In genomic region chr6:53289659-53290058, GRCm38 (mm10) we compare ENCODE assay signal across 13 mouse cellular contexts. TPM values are rescaled to one million over a fixed set of nuclear protein-coding genes. Genes with fewer than 3 reads are reported as not detected.
DNase-seq lines count a peak whose midpoint lies in the region; ATAC-seq and TF ChIP-seq lines count a peak whose summit lies in the region.
"Had no signal": no experiment of that assay in that cellular context is flagged by ENCODE, and none has a peak within 500 bp of the region (broad histone marks: within the 10 kb centered on the region; RNA-seq: fewer than 3 reads in every experiment).

No protein-coding gene starts in this region.

- peak overlapping the region; percentile 91 for H3K4me2 ChIP-seq in heart, embryonic 11.5 days
- H3K4me2 ChIP-seq in embryonic facial prominence, embryonic 15.5 days (replicated peaks): peak overlapping the region; percentile 96
- H3K4me2 ChIP-seq in limb, embryonic 11.5 days (ENCODE audit: low read depth, severe bottlenecking): peak overlapping the region; percentile 96
- H3K4me2 ChIP-seq in intestine, embryonic 15.5 days (replicated peaks): no peak overlapping the region

- no peaks in the 10 kb centered on the region for H3K36me3 ChIP-seq in heart, embryonic 11.5 days (ENCODE audit: control insufficient read depth, insufficient read depth, low read length)
- H3K36me3 ChIP-seq in embryonic facial prominence, embryonic 15.5 days: no peaks in the 10 kb centered on the region
- H3K36me3 ChIP-seq in limb, embryonic 11.5 days (ENCODE audit: control insufficient read depth, insufficient read depth, low read length): no peaks in the 10 kb centered on the region
- H3K36me3 ChIP-seq in intestine, embryonic 15.5 days: no peaks in the 10 kb centered on the region

- no peak for TF ChIP-seq POLR2A in brain, embryonic 14.5 days (IDR thresholded peaks at IDR 0.05; ENCODE audit: borderline replicate concordance, extremely low read depth, insufficient read depth, insufficient read length, poor library complexity, severe bottlenecking)
- TF ChIP-seq POLR2A in lung, adult 2 months (IDR thresholded peaks at IDR 0.05; ENCODE audit: borderline replicate concordance, extremely low read depth, low read depth, low read length): no peak

- H3K27ac ChIP-seq in heart, embryonic 11.5 days (ENCODE audit: low read depth, low read length): no peak overlapping the region
- H3K27ac ChIP-seq in embryonic facial prominence, embryonic 15.5 days (replicated peaks): no peak overlapping the region
- no peak overlapping the region for H3K27ac ChIP-seq in limb, embryonic 11.5 days (replicated peaks; ENCODE audit: low read depth, low read length)
- no peak overlapping the region for H3K27ac ChIP-seq in intestine, embryonic 15.5 days
- H3K27ac ChIP-seq: left cerebral cortex, adult 2 months had no signal

- no peak for DNase-seq in heart, adult 8-10 months (ENCODE audit: low spot score)
- DNase-seq in brain, embryonic 14.5 days (ENCODE audit: low read depth): peak; percentile 69
- DNase-seq in limb, embryonic 11.5 days (ENCODE audit: low spot score): no peak
- no peak for DNase-seq in adrenal gland, postnatal 36 days
- no peak for DNase-seq in lung, adult 2 months
- DNase-seq: liver, postnatal 0 days had no signal

- ATAC-seq in heart, embryonic 11.5 days (replicated peaks; ENCODE audit: insufficient number of reproducible peaks, low FRiP score, low TSS enrichment): no peak
- no peak for ATAC-seq in embryonic facial prominence, embryonic 15.5 days (ENCODE audit: insufficient number of reproducible peaks, low FRiP score, low TSS enrichment, low read depth)
- ATAC-seq in limb, embryonic 11.5 days (ENCODE audit: insufficient number of reproducible peaks, low FRiP score, low TSS enrichment, low read depth): no peak
- no peak for ATAC-seq in intestine, embryonic 15.5 days
- ATAC-seq: activated CD4-positive, CD25-positive, alpha-beta regulatory T cell, adult 4 months; intestine, postnatal 0 days; liver, postnatal 0 days; midbrain, embryonic 16.5 days had no signal

- peaks cover 10% of the 10 kb centered on the region for H3K27me3 ChIP-seq in heart, embryonic 11.5 days (ENCODE audit: control insufficient read depth, insufficient read depth, low read length)
- H3K27me3 ChIP-seq in embryonic facial prominence, embryonic 15.5 days: peaks cover 48% of the 10 kb centered on the region
- H3K27me3 ChIP-seq in limb, embryonic 11.5 days (ENCODE audit: control insufficient read depth, insufficient read depth, low read length): peaks cover 18% of the 10 kb centered on the region
- H3K27me3 ChIP-seq in intestine, embryonic 15.5 days (replicated peaks): peaks cover 42% of the 10 kb centered on the region

- no peaks in the 10 kb centered on the region for H3K9me3 ChIP-seq in heart, embryonic 11.5 days (replicated peaks; ENCODE audit: control insufficient read depth, low read length)
- H3K9me3 ChIP-seq in embryonic facial prominence, embryonic 15.5 days (replicated peaks): no peaks in the 10 kb centered on the region
- H3K9me3 ChIP-seq in limb, embryonic 11.5 days (ENCODE audit: control insufficient read depth, low read length): no peaks in the 10 kb centered on the region
- no peaks in the 10 kb centered on the region for H3K9me3 ChIP-seq in intestine, embryonic 15.5 days

- peak overlapping the region; percentile 90 for H3K9ac ChIP-seq in heart, embryonic 11.5 days (ENCODE audit: low read depth, low read length)
- no peak overlapping the region for H3K9ac ChIP-seq in embryonic facial prominence, embryonic 15.5 days
- no peak overlapping the region for H3K9ac ChIP-seq in limb, embryonic 11.5 days (ENCODE audit: low read length)
- H3K9ac ChIP-seq in intestine, embryonic 15.5 days: no peak overlapping the region
- H3K9ac ChIP-seq: liver, postnatal 0 days had no signal

- H3K4me3 ChIP-seq in heart, embryonic 11.5 days (ENCODE audit: low read depth, low read length): peak overlapping the region; percentile 75
- peak overlapping the region; percentile 61; the same call in 1 of the 2 replicates for H3K4me3 ChIP-seq in embryonic facial prominence, embryonic 15.5 days (replicated peaks)
- peak overlapping the region; percentile 70; the same call in 1 of the 2 replicates for H3K4me3 ChIP-seq in limb, embryonic 11.5 days (ENCODE audit: low read depth, low read length)
- no peak overlapping the region for H3K4me3 ChIP-seq in intestine, embryonic 15.5 days (replicated peaks)
- no peak overlapping the region for H3K4me3 ChIP-seq in lung, adult 2 months (replicated peaks; ENCODE audit: extremely low read depth, low read depth, low read length)
- H3K4me3 ChIP-seq: left cerebral cortex, adult 2 months had no signal

- WGBS in heart, embryonic 11.5 days (ENCODE audit: insufficient replicate concordance): 24% methylated on average over 5 of the region's 5 CpGs
- 32% methylated on average over 5 of the region's 5 CpGs for WGBS in embryonic facial prominence, embryonic 15.5 days
- WGBS in limb, embryonic 11.5 days: 6% methylated on average over 5 of the region's 5 CpGs
- WGBS in intestine, embryonic 15.5 days: 26% methylated on average over 5 of the region's 5 CpGs
- 61% methylated on average over 5 of the region's 5 CpGs for WGBS in lung, adult 2 months

- peaks cover 25% of the 10 kb centered on the region for H3K4me1 ChIP-seq in heart, embryonic 11.5 days (ENCODE audit: control insufficient read depth, insufficient read depth, low read length)
- H3K4me1 ChIP-seq in embryonic facial prominence, embryonic 15.5 days: peaks cover 41% of the 10 kb centered on the region
- peaks cover 17% of the 10 kb centered on the region for H3K4me1 ChIP-seq in limb, embryonic 11.5 days (ENCODE audit: control insufficient read depth, insufficient read depth, low read length)
- H3K4me1 ChIP-seq in intestine, embryonic 15.5 days (replicated peaks): 0 out of 2 replicates have a peak, but pooled peaks cover 14% of the 10 kb centered on the region
- H3K4me1 ChIP-seq in lung, adult 2 months (ENCODE audit: control insufficient read depth, insufficient read depth, low read length): peaks cover 6% of the 10 kb centered on the region; the same call in 1 of the 2 replicates

- no peak for TF ChIP-seq CTCF in brain, embryonic 14.5 days (IDR thresholded peaks at IDR 0.05; ENCODE audit: borderline replicate concordance, extremely low read depth, insufficient read depth, insufficient read length)
- TF ChIP-seq CTCF in lung, adult 2 months (IDR thresholded peaks at IDR 0.05; ENCODE audit: insufficient read depth, low read length): no peak

RNA-seq across cellular contexts. Expression of gene Creb5, which starts 2.6 kb away (rescaled TPM):
- polyA plus RNA-seq in heart, embryonic 11.5 days (2014; fragmentation: Nextera tagmentation; extraction: Ambion mirVana): 26.1 and 30.3 TPM in 2 replicates
- 1 to 10 TPM; 4.5 to 9.9 (median 8.2) TPM for total RNA-seq in heart, adult 8-10 months (2022)
- 3.9 and 4.3 TPM in 2 replicates for polyA plus RNA-seq in brain, embryonic 14.5 days (2012; rRNA removed)
- 28.3 and 31.1 TPM in 2 replicates for polyA plus RNA-seq in embryonic facial prominence, embryonic 15.5 days (2015; fragmentation: Nextera tagmentation; extraction: Ambion mirVana)
- polyA plus RNA-seq in limb, embryonic 11.5 days (2014; fragmentation: Nextera tagmentation; extraction: Ambion mirVana): 22.0 and 22.3 TPM in 2 replicates
- total RNA-seq in adrenal gland, postnatal 36 days (2021): 1 to 10 TPM; 2.1 to 3.2 TPM
- 5.0 and 5.4 TPM in 2 replicates for polyA plus RNA-seq in intestine, embryonic 15.5 days (2015; fragmentation: Nextera tagmentation; extraction: Ambion mirVana)
- polyA plus RNA-seq in lung, adult 2 months (2012; rRNA removed): 3.5 and 4.0 TPM in 2 replicates

Comparison
In these comparisons a context has a peak if more than half of its experiments do, and no peak if none do; other contexts are left out.
1. H3K4me3 ChIP-seq: peak in heart, embryonic 11.5 days (single experiment), embryonic facial prominence, embryonic 15.5 days (single experiment) and limb, embryonic 11.5 days (single experiment); none in intestine, embryonic 15.5 days (single experiment) and lung, adult 2 months (single experiment).